Mouse (Mus musculus) CH12.LX (cell line): ENCODE data around the gene Inpp4b. TPM values are rescaled to one million over a fixed set of nuclear protein-coding genes. Genes with fewer than 3 reads are reported as not detected.

Experiments
- DNase-seq: peaks from one replicate; pipeline ENCODE4 v3.0.0-alpha.2; 2013; ENCODE audit errors: extremely low read depth
- H3K27ac ChIP-seq: 2 replicates; pipeline ENCODE4 v1.5.1; 2012; ENCODE audit warnings: low read depth, mild to moderate bottlenecking, control low read depth, moderate library complexity; ENCODE audit not compliant: insufficient read depth
- H3K27me3 ChIP-seq: replicated peaks from 2 replicates; pipeline ENCODE3; 2012; ENCODE audit warnings: inconsistent platforms
- H3K36me3 ChIP-seq, 2 experiments: replicated peaks in 1 of 2; 2 replicates each; pipeline versions ENCODE3 to v1.6.1; 2012; ENCODE audit warnings: inconsistent platforms in 1 of 2, low read length in 1 of 2, mild to moderate bottlenecking in 1 of 2, mixed read lengths in 1 of 2, moderate library complexity in 1 of 2; ENCODE audit not compliant: control insufficient read depth in 1 of 2, insufficient read depth in 1 of 2
- H3K4me1 ChIP-seq, 2 experiments: 2 replicates each; pipeline ENCODE4 v1.6.1; 2012; ENCODE audit warnings: inconsistent platforms in 1 of 2, moderate library complexity in 1 of 2; ENCODE audit not compliant: insufficient read depth in 2 of 2, control insufficient read depth in 1 of 2
- H3K4me2 ChIP-seq: 2 replicates; pipeline ENCODE4 v1.6.1; 2012; ENCODE audit warnings: low read depth, mild to moderate bottlenecking, control low read depth; ENCODE audit not compliant: poor library complexity, insufficient read depth, severe bottlenecking
- H3K4me3 ChIP-seq, 3 experiments: fragments of 150-350 bp in 1 of 3; sonication (generic) in 1 of 3; replicated peaks in 1 of 3; 2 replicates each; pipeline versions ENCODE3 to v1.5.1; 2011 to 2012; ENCODE audit warnings: low read depth in 2 of 3, low read length in 2 of 3, mild to moderate bottlenecking in 2 of 3, moderate library complexity in 2 of 3, control low read depth in 1 of 3, improper control_type of control experiment in 1 of 3, inconsistent platforms in 1 of 3, mixed read lengths in 1 of 3; ENCODE audit not compliant: poor library complexity in 1 of 3
- H3K79me2 ChIP-seq: replicated peaks from 2 replicates; pipeline ENCODE4 v1.6.1; 2012; ENCODE audit warnings: mild to moderate bottlenecking, moderate library complexity; ENCODE audit not compliant: control insufficient read depth, poor library complexity, insufficient read depth, severe bottlenecking; ENCODE audit errors: extremely low read depth
- H3K9ac ChIP-seq: 2 replicates; pipeline ENCODE4 v1.6.1; 2012; ENCODE audit warnings: low read depth, mild to moderate bottlenecking, control low read depth, moderate library complexity; ENCODE audit not compliant: insufficient read depth
- H3K9me3 ChIP-seq: replicated peaks from 2 replicates; pipeline ENCODE3; 2012; ENCODE audit warnings: low read length, inconsistent platforms, mixed read lengths
- CHD2 ChIP-seq: IDR thresholded peaks from 2 replicates; pipeline ENCODE4 v1.6.1; 2011; ENCODE audit warnings: low read length, improper control_type of control experiment
- EP300 ChIP-seq: IDR thresholded peaks from 2 replicates; pipeline ENCODE4 v1.6.1; 2011; ENCODE audit warnings: low read length, improper control_type of control experiment
- JUND ChIP-seq: conservative IDR thresholded peaks from 2 replicates; pipeline ENCODE4 v1.6.1; 2011; ENCODE audit warnings: low read depth, low read length, improper control_type of control experiment
- MAFK ChIP-seq: IDR thresholded peaks from 2 replicates; pipeline ENCODE4 v1.6.1; 2011; ENCODE audit warnings: low read length, improper control_type of control experiment; ENCODE audit not compliant: insufficient replicate concordance
- MXI1 ChIP-seq: IDR thresholded peaks from 2 replicates; pipeline ENCODE4 v1.6.1; 2011; ENCODE audit warnings: mild to moderate bottlenecking, low read depth, low read length, improper control_type of control experiment
- NRF1 ChIP-seq: IDR thresholded peaks from 2 replicates; pipeline ENCODE4 v1.6.1; 2014; ENCODE audit warnings: low read depth, mild to moderate bottlenecking, inconsistent platforms, low read length, improper control_type of control experiment, moderate library complexity
- POLR2A ChIP-seq: IDR thresholded peaks from 2 replicates; pipeline ENCODE4 v1.6.1; 2011; ENCODE audit warnings: low read depth, mild to moderate bottlenecking, improper control_type of control experiment, low read length
- SMC3 ChIP-seq: IDR thresholded peaks from 2 replicates; pipeline ENCODE4 v1.6.1; 2011; ENCODE audit warnings: low read depth, low read length, improper control_type of control experiment
- dilution Hi-C: fragments of 300-500 bp; cut with MboI; formaldehyde crosslinking; loops from 2 replicates; pipeline ENCODE4 v1.14.3; 2020; ENCODE audit warnings: low sequenced_read_pairs; ENCODE audit not compliant: extremely low pct_unique_long_range_greater_than_20kb, extremely low pct_ligation_motif_present
- in situ Hi-C: fragments of 300-500 bp; cut with MboI; formaldehyde crosslinking; loops from 3 replicates; pipeline ENCODE4 v1.14.3; 2019; ENCODE audit warnings: low sequenced_read_pairs, low pct_ligation_motif_present, low pct_unique_long_range_greater_than_20kb, mixed read lengths
- polyA plus RNA-seq: library from polyadenylated mRNA; unstranded; fragments of >175 nt; gene quantifications from 2 replicates; pipeline ENCODE4 v1.2.1, GENCODE M21; 2012; ENCODE audit warnings: low read depth; ENCODE audit not compliant: insufficient read length
- total RNA-seq, 2 experiments: library from RNA; depleted of rRNA; stranded (reverse); fragments of 300-350 nt in 1 of 2; fragments of >200 nt in 1 of 2; gene quantifications; 2 replicates each; pipeline ENCODE4 v1.2.3; 2012 to 2014

Inpp4b gene
- total and polyA plus RNA-seq, 3 experiments: 3.0 to 4.9 (median 3.4) TPM

GRCm38 (mm10) chr8:81844104-81844982 is 502.0 kb downstream of the Inpp4b start:
- TF ChIP-seq EP300 (no peak), SMC3 (no peak), POLR2A (no peak), CHD2 (no peak), NRF1 (no peak), MXI1 (no peak)
- TF ChIP-seq, all 38 proteins: peak for 0
- Histone ChIP-seq H3K9me3 (no peaks in the 10 kb centered on the region), H3K4me2 (no peak overlapping the region), H3K27ac (no peak overlapping the region), H3K9ac (no peak overlapping the region), H3K36me3 (no peaks in the 10 kb centered on the region), H3K4me1 (no peaks in the 10 kb centered on the region), H3K79me2 (no peaks in the 10 kb centered on the region), H3K27me3 (no peaks in the 10 kb centered on the region), H3K4me3 (no peak overlapping the region)
- DNase-seq: no peak
- in situ Hi-C loops: no loop called here
- dilution Hi-C loops: no loop called here

- no peak overlapping the region for H3K9ac ChIP-seq
- H3K27me3 ChIP-seq: no peaks in the 10 kb centered on the region
- DNase-seq: no peak
- H3K27ac ChIP-seq: no peak overlapping the region
- dilution Hi-C loops (no loop called here), in situ Hi-C loops (no loop called here)
- no peaks in the 10 kb centered on the region for H3K79me2 ChIP-seq
- no peak overlapping the region for H3K4me3 ChIP-seq
- no peak overlapping the region for H3K4me2 ChIP-seq
- H3K9me3 ChIP-seq: no peaks in the 10 kb centered on the region
- no peaks in the 10 kb centered on the region for H3K36me3 ChIP-seq
- TF ChIP-seq MAFK: no peak
- TF ChIP-seq POLR2A: no peak
- H3K4me1 ChIP-seq: no peaks in the 10 kb centered on the region
These were observed 505.6 kb downstream of the Inpp4b start for GRCm38 (mm10) chr8:81847929-81848328.

- no peaks in the 10 kb centered on the region for H3K9me3 ChIP-seq
- TF ChIP-seq JUND (no peak), EP300 (no peak)
- H3K79me2 ChIP-seq: no peaks in the 10 kb centered on the region
- dilution Hi-C loops (no loop called here), in situ Hi-C loops (no loop called here)
- H3K9ac ChIP-seq: no peak overlapping the region
- H3K4me2 ChIP-seq: no peak overlapping the region
- H3K36me3 ChIP-seq: no peaks in the 10 kb centered on the region
- H3K4me1 ChIP-seq: peaks cover 1 to 11% of the 10 kb centered on the region in 2 experiments; a peak in 3 of 4 replicates
- no peaks in the 10 kb centered on the region for H3K27me3 ChIP-seq
- no peak overlapping the region for H3K4me3 ChIP-seq
- DNase-seq: no peak
- no peak overlapping the region for H3K27ac ChIP-seq
These were observed 507.6 kb downstream of the Inpp4b start for GRCm38 (mm10) chr8:81849976-81850375.
